Comparison of ENCODE assay signal across 11 mouse cellular contexts in genomic region chr4:107637670-107638069, GRCm38 (mm10). TPM values are rescaled to one million over a fixed set of nuclear protein-coding genes. Genes with fewer than 3 reads are reported as not detected.
DNase-seq lines count a peak whose midpoint lies in the region; ATAC-seq and TF ChIP-seq lines count a peak whose summit lies in the region.
"Had no signal": no experiment of that assay in that cellular context is flagged by ENCODE, and none has a peak within 500 bp of the region (broad histone marks: within the 10 kb centered on the region; RNA-seq: fewer than 3 reads in every experiment).

No protein-coding gene starts in this region.

- no peak overlapping the region for H3K4me3 ChIP-seq in midbrain, postnatal 0 days (ENCODE audit: low read depth, low read length)
- no peak overlapping the region for H3K4me3 ChIP-seq in midbrain, embryonic 11.5 days (ENCODE audit: low read depth, low read length)
- H3K4me3 ChIP-seq: neural tube, embryonic 12.5 days had no signal

- H3K36me3 ChIP-seq in midbrain, postnatal 0 days (ENCODE audit: insufficient read depth, low read length): no peaks in the 10 kb centered on the region
- no peaks in the 10 kb centered on the region for H3K36me3 ChIP-seq in midbrain, embryonic 11.5 days (ENCODE audit: control insufficient read depth, insufficient read depth, low read length)
- H3K36me3 ChIP-seq: neural tube, embryonic 12.5 days had no signal

- peak; percentile 60 for TF ChIP-seq CTCF in midbrain, postnatal 0 days (IDR thresholded peaks at IDR 0.05)

- no peak overlapping the region for H3K27ac ChIP-seq in midbrain, postnatal 0 days (ENCODE audit: low read depth, low read length)
- H3K27ac ChIP-seq in midbrain, embryonic 11.5 days (ENCODE audit: low read depth, low read length): no peak overlapping the region
- H3K27ac ChIP-seq: neural tube, embryonic 12.5 days had no signal

- no peaks in the 10 kb centered on the region for H3K9me3 ChIP-seq in midbrain, postnatal 0 days (ENCODE audit: low read length)
- no peaks in the 10 kb centered on the region for H3K9me3 ChIP-seq in midbrain, embryonic 11.5 days (ENCODE audit: control insufficient read depth, low read length)
- H3K9me3 ChIP-seq: neural tube, embryonic 12.5 days had no signal

- WGBS in midbrain, postnatal 0 days: 64% methylated on average over 3 of the region's 3 CpGs
- WGBS in midbrain, embryonic 11.5 days: 62% methylated on average over 3 of the region's 3 CpGs

- 0 out of 2 replicates have a peak, but pooled peaks cover 4% of the 10 kb centered on the region for H3K4me1 ChIP-seq in midbrain, postnatal 0 days (ENCODE audit: insufficient read depth, low read length)
- H3K4me1 ChIP-seq in midbrain, embryonic 11.5 days (ENCODE audit: control insufficient read depth, insufficient read depth, low read length): no peaks in the 10 kb centered on the region

- H3K27me3 ChIP-seq in midbrain, postnatal 0 days (ENCODE audit: insufficient read depth, low read length): no peaks in the 10 kb centered on the region
- H3K27me3 ChIP-seq in midbrain, embryonic 11.5 days (ENCODE audit: control insufficient read depth, insufficient read depth, low read length): no peaks in the 10 kb centered on the region
- H3K27me3 ChIP-seq: neural tube, embryonic 12.5 days; Patski had no signal

- H3K9ac ChIP-seq in midbrain, postnatal 0 days (replicated peaks; ENCODE audit: low read length, poor library complexity, severe bottlenecking): no peak overlapping the region
- H3K9ac ChIP-seq in midbrain, embryonic 11.5 days (ENCODE audit: low read length): no peak overlapping the region
- H3K9ac ChIP-seq: neural tube, embryonic 12.5 days had no signal

- no peak for ATAC-seq in midbrain, postnatal 0 days (ENCODE audit: low FRiP score)
- ATAC-seq in midbrain, embryonic 11.5 days (ENCODE audit: low FRiP score): no peak
- ATAC-seq in neutrophil, adult 5-6 weeks (ENCODE audit: extremely low read depth, insufficient number of reproducible peaks, low FRiP score, poor library complexity, severe bottlenecking): 0 out of 2 replicates have a peak, but pooled peaks have one; percentile 11
- ATAC-seq: Patski had no signal

- DNase-seq in cerebellum, postnatal 10 days: peak; percentile 57 to 58
- DNase-seq in cerebellum, adult 18-20 months: no peak
- no peak for DNase-seq in midbrain, postnatal 0 days (ENCODE audit: low spot score)
- no peak for DNase-seq in midbrain, embryonic 11.5 days (ENCODE audit: low spot score, missing footprints)
- peak; percentile 58 for DNase-seq in adrenal gland, postnatal 25 days
- peak; percentile 60 for DNase-seq in kidney, adult 9 months
- DNase-seq in layer of hippocampus, adult 9-11 months: no peak

- no peak overlapping the region for H3K4me2 ChIP-seq in midbrain, postnatal 0 days (ENCODE audit: low read depth, low read length, poor library complexity, severe bottlenecking)
- no peak overlapping the region for H3K4me2 ChIP-seq in midbrain, embryonic 11.5 days
- H3K4me2 ChIP-seq: neural tube, embryonic 12.5 days had no signal

RNA-seq across cellular contexts. Expression of gene Dmrtb1, which starts 46.4 kb away (rescaled TPM):
- 13.1 and 27.1 TPM in 2 replicates for total RNA-seq in midbrain, postnatal 0 days (2014; rRNA removed)
- polyA plus RNA-seq in midbrain, postnatal 0 days (2015; fragmentation: Nextera tagmentation; extraction: Ambion mirVana): 36.8 and 37.2 TPM in 2 replicates
- 11.6 and 12.8 TPM in 2 replicates for polyA plus RNA-seq in midbrain, embryonic 11.5 days (2014; fragmentation: Nextera tagmentation; extraction: Ambion mirVana)
- total RNA-seq in adrenal gland, postnatal 25 days (2021): not detected in 2 replicates
- 0.47 TPM in 1 of 2 replicates, not detected in the other for total RNA-seq in neutrophil, adult 5-6 weeks (2017)
- polyA plus RNA-seq: heart, embryonic 16.5 days; Patski had no signal

Comparison
In these comparisons a context has a peak if more than half of its experiments do, and no peak if none do; other contexts are left out.
1. DNase-seq: peak in cerebellum, postnatal 10 days (2 of 2), adrenal gland, postnatal 25 days (single experiment) and kidney, adult 9 months (single experiment); none in cerebellum, adult 18-20 months (0 of 2), midbrain, postnatal 0 days (single experiment), midbrain, embryonic 11.5 days (single experiment) and layer of hippocampus, adult 9-11 months (single experiment).